Mouse (Mus musculus) midbrain, embryonic 10.5 days (tissue): Measurements from ENCODE around the gene Pnmt. TPM values are rescaled to one million over a fixed set of nuclear protein-coding genes. Genes with fewer than 3 reads are reported as not detected.

Experiments used
- DNase-seq: peaks from one replicate; pipeline ENCODE4 v3.0.0-alpha.2; 2017; ENCODE audit warnings: low spot score
- H3K27ac ChIP-seq: fragments of 300-500 bp; sonication (generic); replicated peaks from 2 replicates; pipeline ENCODE4 v1.5.1; 2016; ENCODE audit warnings: mild to moderate bottlenecking
- H3K27me3 ChIP-seq: fragments of 300-500 bp; sonication (generic); 2 replicates; pipeline ENCODE4 v1.6.1; 2016; ENCODE audit warnings: low read depth, mild to moderate bottlenecking; ENCODE audit not compliant: poor library complexity, severe bottlenecking
- H3K36me3 ChIP-seq: fragments of 300-500 bp; sonication (generic); 2 replicates; pipeline ENCODE4 v1.6.1; 2016; ENCODE audit warnings: mild to moderate bottlenecking, moderate library complexity
- H3K4me1 ChIP-seq: fragments of 300-500 bp; sonication (generic); 2 replicates; pipeline ENCODE4 v1.6.1; 2016
- H3K4me3 ChIP-seq: fragments of 300-500 bp; sonication (generic); 2 replicates; pipeline ENCODE4 v1.5.1; 2016; ENCODE audit warnings: mild to moderate bottlenecking, moderate library complexity
- H3K9me3 ChIP-seq: fragments of 300-500 bp; sonication (generic); replicated peaks from 2 replicates; pipeline ENCODE4 v1.6.1; 2016; ENCODE audit warnings: mild to moderate bottlenecking
- WGBS: fragments of 180-500 bp; shearing (Covaris S2); methylation state at CpG from one replicate; pipeline ENCODE4 v1.1.7; 2016; 5-methylcytosine and 5-hydroxymethylcytosine counted together
- polyA plus RNA-seq: library from polyadenylated mRNA; unstranded; fragments of >200 nt; fragmentation: Nextera tagmentation; extraction: Ambion mirVana; gene quantifications from 2 replicates; pipeline ENCODE4 v1.2.1, GENCODE M21; 2016

Pnmt gene
- polyA plus RNA-seq, result not detected in 2 replicates

- Histone ChIP-seq H3K4me1 (peaks cover 27% of the 10 kb centered on the region), H3K4me3 (no peak within 1 kb of the TSS), H3K9me3 (no peaks in the 10 kb centered on the region), H3K27me3 (peaks cover 78% of the 10 kb centered on the region), H3K27ac (no peak within 1 kb of the TSS), H3K36me3 (peaks cover 10% of the 10 kb centered on the region)
- WGBS, result 56% methylated on average over 25 of the region's 25 CpGs
- no peak for DNase-seq
Observed at GRCm38 (mm10) chr11:98385638-98386585, at the start of gene Pnmt. Gene Pnmt, plus strand, starts transcription at chr11:98386450.

GRCm38 (mm10) chr11:98338507-98338961 lies 47.7 kb upstream of the Pnmt start:
- Histone ChIP-seq H3K27me3 (peaks cover 100% of the 10 kb centered on the region), H3K27ac (0 out of 2 replicates have a peak overlapping the region, but pooled peaks have one; percentile 46), H3K4me1 (peaks cover 38% of the 10 kb centered on the region), H3K9me3 (no peaks in the 10 kb centered on the region), H3K4me3 (peak overlapping the region; percentile 57), H3K36me3 (no peaks in the 10 kb centered on the region)
- no peak for DNase-seq
- WGBS, result 1% methylated on average over 56 of the region's 57 CpGs

- WGBS, result under 1% methylated on average over 19 of the region's 19 CpGs
- H3K27ac ChIP-seq, result no peak overlapping the region
- H3K4me1 ChIP-seq, result peaks cover 33% of the 10 kb centered on the region
- H3K36me3 ChIP-seq, result no peaks in the 10 kb centered on the region
- H3K4me3 ChIP-seq, result peak overlapping the region; percentile 57
- no peaks in the 10 kb centered on the region for H3K9me3 ChIP-seq
- DNase-seq, result no peak
- H3K27me3 ChIP-seq, result peaks cover 100% of the 10 kb centered on the region
Observed at GRCm38 (mm10) chr11:98339071-98339501, 47.2 kb upstream of the Pnmt start.

- Histone ChIP-seq H3K27ac (no peak overlapping the region), H3K36me3 (no peaks in the 10 kb centered on the region), H3K4me1 (peaks cover 26% of the 10 kb centered on the region), H3K9me3 (no peaks in the 10 kb centered on the region), H3K4me3 (peak overlapping the region; percentile 57), H3K27me3 (peaks cover 100% of the 10 kb centered on the region)
- no peak for DNase-seq
- WGBS, result 7% methylated on average over 11 of the region's 11 CpGs
Observed at GRCm38 (mm10) chr11:98339679-98340287, 46.5 kb upstream of the Pnmt start.

GRCm38 (mm10) chr11:98340597-98340996 lies 45.7 kb upstream of the Pnmt start:
- H3K36me3 ChIP-seq, result no peaks in the 10 kb centered on the region
- WGBS, result 4% methylated on average over 4 of the region's 4 CpGs
- peaks cover 100% of the 10 kb centered on the region for H3K27me3 ChIP-seq
- no peaks in the 10 kb centered on the region for H3K9me3 ChIP-seq
- no peak overlapping the region for H3K27ac ChIP-seq
- peaks cover 27% of the 10 kb centered on the region for H3K4me1 ChIP-seq
- no peak overlapping the region for H3K4me3 ChIP-seq
- DNase-seq, result no peak

- Histone ChIP-seq H3K4me3 (no peak overlapping the region), H3K4me1 (peaks cover 33% of the 10 kb centered on the region), H3K27me3 (peaks cover 100% of the 10 kb centered on the region), H3K9me3 (no peaks in the 10 kb centered on the region), H3K27ac (no peak overlapping the region), H3K36me3 (no peaks in the 10 kb centered on the region)
- 62% methylated on average over 4 of the region's 4 CpGs for WGBS
- no peak for DNase-seq
Observed at GRCm38 (mm10) chr11:98341174-98341573, 45.1 kb upstream of the Pnmt start.

GRCm38 (mm10) chr11:98342000-98342945 lies 44.0 kb upstream of the Pnmt start:
- DNase-seq, result peak; percentile 92
- no peaks in the 10 kb centered on the region for H3K9me3 ChIP-seq
- H3K4me1 ChIP-seq, result peaks cover 44% of the 10 kb centered on the region
- H3K27me3 ChIP-seq, result peaks cover 100% of the 10 kb centered on the region
- no peaks in the 10 kb centered on the region for H3K36me3 ChIP-seq
- peak overlapping the region; percentile 37 for H3K4me3 ChIP-seq
- H3K27ac ChIP-seq, result no peak overlapping the region
- 3% methylated on average over 29 of the region's 29 CpGs for WGBS

GRCm38 (mm10) chr11:98345253-98345652 lies 41.0 kb upstream of the Pnmt start:
- H3K4me1 ChIP-seq, result peaks cover 52% of the 10 kb centered on the region
- H3K36me3 ChIP-seq, result no peaks in the 10 kb centered on the region
- peak overlapping the region; percentile 39 for H3K4me3 ChIP-seq
- H3K27ac ChIP-seq, result no peak overlapping the region
- H3K9me3 ChIP-seq, result no peaks in the 10 kb centered on the region
- H3K27me3 ChIP-seq, result peaks cover 100% of the 10 kb centered on the region
- 2% methylated on average over 14 of the region's 14 CpGs for WGBS
- peak; percentile 82 for DNase-seq

- Histone ChIP-seq H3K4me3 (no peak overlapping the region), H3K27me3 (peaks cover 100% of the 10 kb centered on the region), H3K9me3 (no peaks in the 10 kb centered on the region), H3K36me3 (no peaks in the 10 kb centered on the region), H3K4me1 (peaks cover 52% of the 10 kb centered on the region), H3K27ac (no peak overlapping the region)
- 5% methylated on average over 9 of the region's 9 CpGs for WGBS
- no peak for DNase-seq
Observed at GRCm38 (mm10) chr11:98346168-98346567, 40.1 kb upstream of the Pnmt start.

- Histone ChIP-seq H3K27ac (no peak overlapping the region), H3K4me3 (peak overlapping the region; percentile 68), H3K27me3 (peaks cover 100% of the 10 kb centered on the region), H3K9me3 (no peaks in the 10 kb centered on the region), H3K36me3 (no peaks in the 10 kb centered on the region), H3K4me1 (peaks cover 46% of the 10 kb centered on the region)
- no peak for DNase-seq
- WGBS, result 2% methylated on average over 10 of the region's 12 CpGs
Observed at GRCm38 (mm10) chr11:98347385-98348082, 38.7 kb upstream of the Pnmt start.

- H3K4me1 ChIP-seq, result peaks cover 46% of the 10 kb centered on the region
- H3K27ac ChIP-seq, result peak within 1 kb of the TSS; percentile 59; the same call in 1 of the 2 replicates
- DNase-seq, result peak; percentile 70
- no peaks in the 10 kb centered on the region for H3K36me3 ChIP-seq
- H3K4me3 ChIP-seq, result peak within 1 kb of the TSS; percentile 68
- 1% methylated on average over 55 of the region's 55 CpGs for WGBS
- peaks cover 100% of the 10 kb centered on the region for H3K27me3 ChIP-seq
- no peaks in the 10 kb centered on the region for H3K9me3 ChIP-seq
Observed at GRCm38 (mm10) chr11:98348083-98348961, 37.9 kb upstream of the Pnmt start, which contains the start of gene Ppp1r1b. Gene Ppp1r1b, plus strand, starts transcription at chr11:98348404.
